Mouse (Mus musculus) c-Kit-positive CD71-negative TER-119-negative erythroid progenitor cells, embryonic 14.5 days (primary cell): ENCODE measurements around the gene Cox5b.
A peak's percentile ranks its signal among the peaks of the same experiment; 100 is the strongest.
"Not testable (repeated sequence)": the region's sequence is repeated elsewhere in the genome, so short reads cannot be mapped to it uniquely, and the experiment has no call there.

ENCODE experiments used
- DNase-seq: peaks from one replicate; pipeline ENCODE4 v3.0.0-alpha.2; 2013; ENCODE audit warnings: low read depth

Cox5b gene

DNA sequence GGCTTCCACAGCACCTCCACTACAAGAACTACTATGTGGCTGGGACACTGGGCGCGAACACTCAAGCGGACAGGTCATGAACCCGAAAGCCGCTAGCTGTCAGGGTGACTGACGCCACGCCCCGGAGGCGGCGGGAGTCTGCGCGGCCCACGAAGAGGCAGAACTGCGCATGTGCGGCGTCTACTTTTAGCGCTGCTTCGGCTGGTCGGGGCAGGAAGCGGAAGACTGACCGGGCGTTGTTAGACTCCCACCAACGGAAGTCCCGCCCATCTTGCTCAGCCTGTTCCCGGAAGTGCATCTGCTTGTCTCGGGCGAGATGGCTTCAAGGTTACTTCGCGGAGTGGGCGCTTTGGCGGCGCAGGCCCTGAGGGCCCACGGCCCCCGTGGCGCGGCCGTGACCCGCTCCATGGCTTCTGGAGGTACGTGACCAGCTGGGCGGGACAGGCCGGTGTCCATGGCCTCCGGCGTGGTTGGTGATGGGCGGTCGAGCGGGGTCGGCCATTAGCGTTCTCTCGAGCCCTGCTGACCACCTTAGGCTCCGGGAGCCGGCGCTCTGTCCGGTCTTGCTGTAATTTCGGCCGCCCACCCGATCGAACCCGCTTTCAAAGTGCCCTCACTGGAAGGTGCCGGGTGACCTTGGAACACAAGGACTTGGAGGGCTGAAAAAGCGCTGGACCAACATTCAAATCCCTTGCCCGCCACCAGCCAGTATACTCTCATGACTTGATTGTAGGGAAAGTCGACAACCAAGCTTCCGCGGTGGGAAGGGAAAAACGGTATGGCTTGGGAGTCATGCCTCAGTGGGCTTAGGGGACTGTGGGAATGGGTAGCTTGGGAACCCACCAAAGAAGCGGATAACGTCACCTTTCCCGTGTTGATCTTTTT is at the start of gene Cox5b:
Cox5b (plus strand) TSS at position 179 of the 885 bp plus-strand sequence.
- DNase-seq: peak; percentile 99

DNA sequence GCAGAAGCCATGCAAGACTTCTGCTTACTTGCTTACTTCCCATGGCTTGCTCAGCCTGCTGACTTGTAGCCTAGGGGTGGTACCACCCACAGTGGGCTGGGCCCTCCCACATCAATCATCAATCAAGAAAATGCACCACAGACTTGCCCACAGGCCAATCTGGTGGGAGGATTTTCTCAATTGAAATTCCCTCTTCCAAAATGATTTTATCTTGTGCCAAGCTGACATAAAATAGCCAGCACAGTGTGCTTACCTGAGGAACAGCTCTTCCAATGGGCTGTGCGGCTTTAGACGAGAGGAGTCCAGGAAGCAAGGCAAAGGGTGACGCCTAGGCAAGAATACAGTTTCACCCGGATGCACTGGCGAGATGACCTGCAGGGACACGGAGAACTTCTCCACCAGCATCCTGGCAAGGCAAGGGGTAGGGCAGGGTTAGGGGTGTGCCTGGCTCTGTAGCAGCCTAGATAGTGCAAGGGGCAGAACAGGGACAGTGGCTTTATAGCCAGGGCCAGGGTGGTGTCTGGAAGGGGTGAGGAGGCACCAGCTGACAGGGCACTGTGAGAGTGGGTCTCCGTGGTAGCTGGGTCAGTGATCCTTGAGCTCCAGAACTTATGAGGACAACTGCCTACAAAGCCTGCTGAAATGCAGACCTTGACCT is 47.2 kb upstream of the Cox5b start:
- no peak for DNase-seq

DNA sequence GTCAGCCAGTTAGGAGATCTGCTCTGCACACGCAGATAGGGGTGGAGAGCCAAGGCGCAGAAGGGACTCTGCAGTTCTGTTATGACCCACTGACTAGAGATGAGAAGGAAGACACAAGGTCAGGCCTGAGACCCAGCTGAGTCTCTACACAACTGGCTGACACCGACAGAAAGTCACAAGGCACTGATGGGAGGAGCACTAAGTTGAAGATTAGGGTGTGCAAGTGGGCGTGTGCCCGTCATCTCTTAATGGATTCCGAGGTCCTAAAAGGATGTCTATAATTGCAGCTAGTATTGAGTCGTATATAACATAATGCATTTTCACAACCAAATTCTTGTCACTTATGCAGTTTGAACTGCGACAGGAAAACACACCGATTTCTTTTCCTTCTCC is 46.6 kb upstream of the Cox5b start:
- DNase-seq: no peak

DNA sequence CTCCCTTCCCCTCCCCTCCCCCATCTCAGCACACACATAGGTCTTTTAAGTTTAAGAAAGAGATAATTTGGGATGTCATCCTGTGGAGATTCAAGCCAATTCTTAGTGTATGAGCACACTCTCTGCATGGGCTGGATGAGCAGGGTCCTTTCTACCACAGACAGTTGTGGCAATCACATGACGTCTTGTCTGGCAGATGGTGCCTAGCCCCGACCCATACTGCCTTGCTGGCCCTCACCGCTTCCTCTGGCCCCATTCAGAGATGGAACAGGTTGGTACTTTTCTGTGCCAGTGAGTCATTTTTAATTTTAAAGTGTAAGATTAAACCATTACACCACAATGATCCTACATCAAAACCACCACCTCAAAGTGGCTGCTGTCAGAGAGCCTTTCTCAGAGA is 45.0 kb upstream of the Cox5b start:
- DNase-seq: no peak

DNA sequence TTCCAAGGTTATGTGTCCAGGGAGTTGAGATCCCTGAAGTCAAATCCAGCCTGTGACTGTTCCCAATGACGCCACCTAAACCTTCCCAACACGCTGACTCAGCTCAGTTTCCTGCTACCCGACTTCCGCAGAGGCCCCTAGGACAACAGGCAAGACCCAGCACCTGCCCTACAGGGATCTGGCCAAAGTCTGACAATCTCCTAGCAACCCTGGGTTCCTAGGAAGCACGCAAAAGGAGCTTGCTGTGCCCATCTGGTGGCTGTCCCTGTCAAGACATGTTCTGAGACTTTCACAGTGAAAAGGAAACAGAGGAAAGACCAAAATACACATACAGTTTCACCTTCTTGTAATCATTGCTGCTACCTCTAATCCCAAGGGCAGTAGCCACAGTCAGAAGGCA is 43.6 kb upstream of the Cox5b start:
- DNase-seq: no peak

DNA sequence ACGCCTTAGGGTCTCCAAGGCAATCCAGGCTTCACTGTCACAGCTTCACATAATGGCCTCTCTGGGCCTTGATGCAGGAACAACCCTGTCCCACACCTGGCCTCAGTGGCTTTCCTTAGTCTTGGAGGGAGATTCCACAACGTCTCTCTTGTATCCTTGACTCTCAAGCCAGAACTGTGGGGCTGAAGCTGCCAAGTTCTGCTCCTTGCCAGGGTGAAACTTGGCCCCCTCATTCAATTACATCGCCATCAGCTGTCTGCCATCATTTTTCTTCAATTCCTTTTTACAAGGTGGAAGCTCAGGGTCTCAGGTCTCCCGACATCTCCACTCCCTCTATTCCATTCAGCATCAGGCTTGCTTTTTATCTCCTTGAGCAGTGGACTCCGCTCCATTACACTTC is 36.2 kb upstream of the Cox5b start:
- DNase-seq: no peak

DNA sequence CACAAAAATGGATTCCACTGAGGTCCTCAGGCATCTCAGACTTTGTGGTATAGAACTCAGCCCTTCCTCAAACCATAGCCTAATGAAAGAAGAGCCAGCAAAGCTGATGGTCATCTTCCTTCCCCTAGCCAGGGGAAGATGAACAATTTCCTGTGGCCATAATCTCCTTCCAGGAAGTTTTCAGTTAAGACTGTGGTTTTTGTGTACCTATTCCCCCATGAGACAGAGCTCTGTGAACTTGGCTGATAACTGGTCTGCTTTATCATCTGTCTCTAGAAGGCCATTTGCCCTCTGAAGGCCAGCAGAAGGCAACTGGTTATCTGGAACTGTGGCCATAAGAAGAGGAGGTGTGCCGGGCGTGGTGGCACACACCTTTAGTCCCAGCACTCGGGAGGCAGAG is 35.0 kb upstream of the Cox5b start:
- no peak for DNase-seq

DNA sequence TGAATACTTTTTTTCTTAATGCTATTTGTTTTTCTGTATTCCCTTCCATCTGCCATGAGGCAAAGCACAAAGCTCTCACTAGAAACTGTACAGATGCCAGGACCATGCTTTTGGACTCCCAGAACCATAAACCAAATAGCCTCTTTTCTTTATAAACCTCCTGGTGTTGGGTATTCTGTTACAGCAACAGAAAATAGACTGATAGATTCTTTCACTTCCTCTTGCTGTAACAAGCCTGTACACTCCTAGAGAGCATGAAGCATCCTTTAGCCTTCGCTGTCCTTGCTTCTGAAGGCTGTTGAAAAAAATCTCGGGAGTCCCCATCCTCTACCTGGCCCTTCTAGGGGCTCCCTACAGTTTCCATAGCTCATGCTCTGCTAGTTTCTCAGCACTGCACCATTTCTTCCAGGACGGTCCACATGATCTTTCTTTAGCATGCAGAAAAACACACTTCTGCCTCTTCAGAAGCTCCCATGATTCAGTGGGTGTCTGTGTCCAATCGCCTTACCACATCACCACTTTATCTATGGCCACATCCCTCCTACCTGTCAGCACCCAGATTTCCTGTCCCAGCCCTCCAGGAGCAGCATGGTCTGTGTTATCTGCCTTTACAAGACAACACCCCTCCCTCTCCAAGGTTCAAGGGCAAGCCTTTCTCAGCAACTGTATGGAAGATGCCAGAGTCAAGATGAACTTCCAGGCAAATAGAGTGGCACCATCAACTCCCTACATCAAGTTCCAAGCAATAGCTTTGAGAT is 33.4 kb upstream of the Cox5b start:
- DNase-seq: no peak

DNA sequence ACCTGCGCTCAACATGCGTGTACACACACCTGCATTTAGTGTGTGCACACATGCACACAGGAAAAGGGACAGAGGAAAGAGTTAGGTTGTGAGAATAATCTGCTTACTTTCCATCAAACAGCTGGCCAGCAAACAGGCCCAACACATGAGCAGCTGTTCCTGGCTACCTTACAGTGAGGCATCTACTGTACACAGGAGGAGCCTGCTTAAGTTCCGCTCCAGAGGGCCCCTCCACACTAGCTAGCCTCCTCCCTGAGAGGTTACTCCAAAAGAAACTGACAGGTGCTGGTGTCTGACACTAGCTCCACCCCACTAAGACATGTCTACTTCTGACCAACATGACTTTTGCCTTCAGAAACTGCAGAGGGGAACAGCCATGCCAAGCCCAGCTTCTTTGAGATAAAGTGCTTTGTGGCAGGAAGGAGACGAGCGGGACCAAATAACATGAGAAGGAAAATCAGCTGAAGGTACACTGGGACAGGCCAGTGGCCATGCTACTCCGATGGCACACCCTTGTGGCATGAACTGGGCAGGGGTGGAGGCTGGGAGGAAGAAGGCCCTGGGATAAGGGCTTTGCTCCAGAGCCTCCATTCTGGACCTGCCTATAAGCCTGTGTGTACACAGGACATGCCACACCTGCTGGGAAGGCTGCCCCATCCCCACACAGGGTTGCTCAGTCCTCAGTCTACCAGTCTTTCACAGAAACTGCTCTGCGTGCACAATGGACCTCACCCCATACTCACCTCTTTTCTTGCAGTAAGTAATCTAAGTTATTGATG is 32.4 kb upstream of the Cox5b start:
- no peak for DNase-seq

DNA sequence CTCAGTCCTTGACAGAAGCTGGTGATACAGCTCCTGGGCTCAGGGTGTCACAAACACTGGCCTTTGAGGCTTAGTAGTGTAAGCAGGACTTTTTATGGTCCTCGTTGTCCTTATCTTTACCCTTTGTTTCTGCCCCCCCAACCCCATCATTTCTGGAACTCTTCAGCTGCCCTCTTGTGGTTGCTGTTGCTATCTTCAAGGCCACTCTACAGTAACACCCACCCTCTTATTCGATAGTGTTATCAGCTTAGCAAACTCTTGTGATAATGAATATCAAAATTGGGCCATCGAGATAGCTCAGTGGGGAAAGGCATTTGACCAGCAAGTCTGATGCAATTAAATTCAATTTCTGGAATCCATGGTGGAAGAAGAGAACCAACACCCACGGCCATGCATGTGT is 26.8 kb upstream of the Cox5b start:
- no peak for DNase-seq

DNA sequence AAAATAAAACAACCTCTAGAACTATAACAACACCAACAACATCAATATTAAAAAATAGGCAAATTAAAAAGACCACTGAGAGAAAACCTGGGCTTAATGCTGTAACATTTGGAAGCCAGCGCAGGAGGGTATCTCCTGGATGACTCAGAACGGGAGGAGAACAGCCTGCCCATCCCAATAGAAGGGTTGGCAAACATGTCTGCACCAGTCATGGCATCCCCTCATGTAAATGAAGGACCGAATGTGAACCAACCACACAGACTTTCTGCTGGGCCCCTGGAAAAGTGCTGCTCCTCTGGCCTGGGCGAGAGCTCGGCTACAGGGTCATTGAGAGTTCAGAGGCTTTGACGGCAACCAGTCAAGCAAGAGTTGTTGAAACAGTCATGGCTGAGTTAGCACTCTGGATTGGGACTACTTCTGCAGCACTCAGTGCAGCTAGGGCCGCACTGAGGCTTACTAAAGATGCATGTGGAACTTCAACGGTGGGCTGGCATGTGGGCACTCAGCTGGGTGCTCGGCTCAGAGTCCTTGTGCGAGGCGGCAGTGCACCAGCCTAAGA is 26.0 kb upstream of the Cox5b start:
- no peak for DNase-seq

DNA sequence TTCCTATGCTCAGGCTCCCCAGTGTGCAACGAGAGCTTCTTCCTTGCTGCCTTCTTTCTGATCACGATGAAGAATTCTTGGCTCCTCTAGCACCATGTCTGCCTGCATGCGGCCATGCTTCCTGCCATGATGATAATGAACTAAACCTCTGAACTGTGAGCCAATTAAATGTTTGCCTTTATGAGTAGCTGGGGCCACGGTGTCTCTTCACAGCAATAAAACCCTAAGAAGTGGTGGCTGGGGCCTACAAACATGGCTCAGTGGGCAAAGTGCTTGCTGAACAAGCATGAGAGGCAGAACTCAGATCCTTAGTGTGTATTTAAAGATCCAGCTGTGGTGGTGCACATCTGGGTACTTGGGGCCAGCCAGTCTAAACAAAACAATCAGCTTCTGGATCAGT is 25.3 kb upstream of the Cox5b start:
- no peak for DNase-seq

DNA sequence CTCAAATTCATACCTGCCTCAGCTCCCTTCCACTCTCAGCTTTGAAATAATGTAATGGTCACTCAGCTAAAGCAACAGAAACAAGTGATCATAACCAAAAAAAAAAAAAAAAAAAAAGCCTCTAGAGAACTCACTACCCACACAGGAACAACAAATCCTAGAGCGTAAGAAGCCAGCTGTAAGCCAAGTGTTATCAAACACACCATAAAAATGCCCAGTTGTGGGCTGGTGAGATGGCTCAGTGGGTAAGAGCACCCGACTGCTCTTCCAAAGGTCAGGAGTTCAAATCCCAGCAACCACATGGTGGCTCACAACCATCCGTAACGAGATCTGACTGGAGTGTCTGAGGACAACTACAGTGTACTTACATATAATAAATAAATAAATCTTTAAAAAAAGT is 23.2 kb upstream of the Cox5b start:
- not testable (repeated sequence) for DNase-seq

DNA sequence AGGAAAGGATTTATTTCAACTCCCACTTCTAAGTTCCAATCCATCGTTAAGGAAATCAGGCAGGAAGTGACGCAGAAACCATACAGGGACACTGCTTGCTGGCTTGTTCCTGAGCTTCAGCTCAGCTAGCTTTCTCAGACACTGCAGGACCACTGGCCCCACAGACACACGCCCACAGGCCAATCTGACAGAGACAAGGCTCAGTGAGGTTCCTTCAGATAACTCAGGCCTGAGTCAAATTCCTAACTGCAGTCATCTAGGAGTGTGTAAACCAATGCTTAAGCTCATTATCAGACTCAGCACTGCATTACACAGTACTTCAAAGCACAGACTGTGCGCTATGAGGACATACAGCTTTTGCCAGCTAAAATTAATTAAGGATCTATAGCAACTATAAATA is 21.0 kb upstream of the Cox5b start:
- DNase-seq: no peak

DNA sequence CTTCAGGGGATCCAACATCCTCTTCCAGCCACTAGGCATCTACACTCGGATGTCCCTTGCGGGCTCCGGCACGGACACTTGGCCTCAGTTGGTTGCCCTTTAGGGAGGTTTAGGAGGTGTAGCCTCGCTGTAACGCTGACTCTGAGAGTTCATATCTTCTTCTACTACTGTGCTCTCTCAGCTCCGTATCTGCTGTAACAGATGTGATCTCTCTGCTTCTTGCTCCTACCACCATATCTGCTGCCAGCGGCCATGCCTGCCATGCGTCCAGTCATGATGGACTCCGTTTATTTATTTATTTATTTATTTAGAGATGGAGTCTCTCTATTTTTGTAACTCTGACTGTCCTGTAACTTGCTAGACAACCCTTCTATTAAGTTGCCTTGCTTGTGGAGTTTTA is 20.0 kb upstream of the Cox5b start:
- no peak for DNase-seq

DNA sequence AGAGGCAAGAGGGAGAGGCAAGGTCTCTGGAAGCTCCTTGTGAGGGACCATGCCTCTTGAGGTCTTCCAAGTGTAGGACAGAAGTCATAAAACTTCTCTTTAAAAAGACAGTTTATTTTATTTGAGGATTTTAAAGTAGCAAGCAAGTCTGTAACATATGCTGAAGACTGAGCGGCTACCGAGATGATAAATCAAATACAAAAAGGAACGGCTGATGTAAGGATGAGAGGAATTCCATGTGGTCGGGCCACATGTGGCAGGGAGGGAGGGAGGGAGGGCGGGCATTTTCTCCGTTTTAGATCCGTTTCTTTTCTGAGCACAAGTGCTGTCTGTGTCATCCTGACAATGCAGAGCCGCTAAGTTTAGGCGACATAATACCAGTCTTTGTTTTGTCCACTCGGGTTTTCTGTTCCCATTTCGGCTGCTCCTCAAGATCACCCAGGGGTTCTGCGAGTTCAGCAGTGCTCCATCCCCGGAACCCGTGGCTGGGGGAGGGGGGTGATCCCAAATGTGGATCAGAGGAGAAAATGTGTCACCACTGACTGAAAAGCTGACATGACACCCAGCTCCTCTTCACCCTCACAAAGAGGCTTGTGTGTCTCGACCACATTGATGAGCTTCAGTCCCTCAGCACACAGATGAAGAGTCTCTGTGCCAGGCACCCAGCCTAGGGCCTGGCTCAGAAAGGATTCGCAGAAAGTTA is 18.4 kb upstream of the Cox5b start:
- DNase-seq: no peak

DNA sequence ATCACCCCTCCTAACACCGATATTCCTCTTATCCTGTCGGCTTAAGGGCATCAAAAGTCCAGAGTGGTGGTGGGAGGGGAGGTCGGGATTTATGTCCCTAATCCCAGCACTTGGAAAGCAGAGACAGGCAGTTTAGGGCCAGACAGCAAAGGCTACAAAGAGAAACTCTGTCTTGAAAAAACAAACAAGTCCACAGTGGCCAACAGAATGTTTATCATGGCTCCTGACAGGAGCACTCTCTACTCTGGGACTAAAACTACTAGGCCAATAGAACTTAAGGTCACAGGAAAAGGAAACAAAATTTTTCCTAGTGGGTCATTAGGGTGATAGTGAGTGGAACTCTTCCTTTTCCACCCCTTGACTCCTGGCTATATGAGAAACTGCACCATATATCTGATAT is 16.3 kb upstream of the Cox5b start:
- no peak for DNase-seq

DNA sequence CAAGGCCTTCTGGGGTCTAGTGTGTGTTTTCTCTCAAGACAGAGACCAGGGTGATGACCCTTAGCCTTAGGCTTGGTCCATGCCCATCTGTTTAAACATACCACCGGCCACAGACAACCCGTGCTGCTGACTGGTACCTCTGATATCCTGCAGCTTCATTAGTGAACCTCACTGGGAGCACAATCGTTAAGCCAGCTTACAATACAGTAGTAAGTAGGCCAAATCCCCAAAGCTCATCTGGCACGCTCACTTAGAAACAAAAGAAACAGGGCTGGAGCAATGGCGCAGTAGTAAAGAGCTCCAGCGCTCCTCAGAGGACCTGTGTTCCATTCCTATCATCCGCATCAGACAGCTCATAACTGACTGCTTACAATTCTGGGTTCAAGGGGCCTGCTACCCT is 10.4 kb upstream of the Cox5b start:
- DNase-seq: no peak

DNA sequence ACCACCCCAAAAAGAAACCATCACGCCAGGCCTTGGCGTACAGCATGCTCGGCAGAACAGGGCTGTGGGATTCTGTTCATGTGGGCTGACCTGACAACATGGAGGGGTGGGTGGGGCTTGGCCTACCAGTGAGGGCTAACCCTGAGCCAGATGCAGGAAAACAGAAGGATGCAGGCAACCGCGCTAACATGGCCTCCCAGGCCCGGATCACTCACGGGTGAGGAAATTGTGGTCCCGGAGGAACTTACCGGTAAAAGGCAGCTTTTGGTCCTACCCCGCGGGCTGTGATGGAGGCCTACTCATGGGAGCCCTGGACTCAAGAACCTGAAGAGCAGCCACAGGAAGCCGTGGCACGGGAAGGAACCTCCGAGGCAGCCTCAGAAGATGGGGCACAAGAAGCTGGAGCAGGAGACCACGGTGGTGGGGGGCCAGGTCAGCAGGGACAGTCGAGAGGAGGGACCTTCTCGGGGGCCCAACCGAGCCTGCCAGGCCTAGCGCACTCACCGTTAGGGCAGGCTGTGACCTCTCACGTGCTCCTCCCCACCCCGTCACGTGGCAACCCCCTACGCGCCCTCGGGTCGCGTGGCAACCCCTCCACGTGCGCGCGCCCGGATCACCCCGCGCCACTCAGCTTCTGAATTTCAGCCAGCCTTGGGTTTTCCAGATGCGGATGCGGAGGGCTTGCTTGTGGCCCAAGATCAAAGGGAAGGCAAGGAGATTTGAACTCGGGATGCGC is 8.5 kb upstream of the Cox5b start, which contains the start of gene Fam178b:
Fam178b (minus strand) TSS at position 564 of the 736 bp plus-strand sequence.
- DNase-seq: no peak

DNA sequence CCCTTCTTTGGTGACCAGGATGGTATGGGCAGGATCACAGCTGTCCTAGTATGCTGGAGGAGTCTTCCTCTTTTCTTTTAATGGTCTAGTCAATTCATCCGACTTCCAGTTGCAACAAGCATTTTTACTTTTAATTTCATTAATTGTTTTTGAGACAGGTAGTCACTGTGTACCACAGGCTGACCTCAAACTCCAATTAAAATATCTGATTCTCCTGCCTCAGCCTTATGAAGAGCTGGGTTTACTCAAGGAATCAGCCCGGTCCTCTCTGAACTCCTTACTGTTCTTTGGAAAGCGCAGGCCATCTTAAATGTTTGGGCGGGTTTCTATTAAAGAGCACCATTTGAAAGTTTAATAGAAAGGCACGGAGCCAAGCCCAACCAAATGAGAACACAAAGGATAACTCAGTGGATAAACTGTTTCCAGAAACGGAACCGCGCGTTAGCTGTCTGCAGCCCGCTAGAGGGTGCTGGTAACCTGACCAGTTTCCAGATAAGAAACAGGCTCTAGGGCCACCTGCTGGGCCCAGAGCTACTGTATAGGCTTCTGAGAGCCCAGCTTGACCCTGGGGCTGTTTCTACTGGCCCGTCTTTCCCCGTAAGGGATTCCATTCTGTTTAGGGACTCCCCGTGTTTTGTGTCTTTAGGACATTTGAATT is 7.3 kb upstream of the Cox5b start:
- peak; percentile 63 for DNase-seq
